Mouse (Mus musculus): Measurements from ENCODE around the gene Gsdme. TPM values are rescaled to one million over a fixed set of nuclear protein-coding genes. Genes with fewer than 3 reads are reported as not detected.

The Gsdme gene
- polyA plus RNA-seq, 1 experiment from 2014 or later = 32.4 TPM

- Histone ChIP-seq H3K27me3 (ENCODE audit: control insufficient read depth, insufficient read depth, low read length) (no peaks in the 10 kb centered on the region), H3K36me3 (ENCODE audit: control insufficient read depth, insufficient read depth, low read length) (no peaks in the 10 kb centered on the region), H3K9me3 (replicated peaks; ENCODE audit: control insufficient read depth, low read length) (no peaks in the 10 kb centered on the region), H3K9ac (ENCODE audit: low read depth, low read length) (no peak overlapping the region), H3K4me3 (ENCODE audit: low read depth, low read length) (no peak overlapping the region), H3K4me2 (no peak overlapping the region), H3K27ac (ENCODE audit: low read depth, low read length) (no peak overlapping the region), H3K4me1 (ENCODE audit: control insufficient read depth, insufficient read depth, low read length) (peaks cover 7% of the 10 kb centered on the region; the same call in 1 of the 2 replicates)
- WGBS (ENCODE audit: insufficient replicate concordance) = 74% methylated on average over 10 of the region's 10 CpGs
- no peak for ATAC-seq (replicated peaks; ENCODE audit: insufficient number of reproducible peaks, low FRiP score, low TSS enrichment)
These were observed 31.5 kb upstream of the Gsdme start for GRCm38 (mm10) chr6:50295136-50295535.

GRCm38 (mm10) chr6:50294128-50294527, 30.5 kb upstream of the Gsdme start:
- no peak for ATAC-seq (replicated peaks; ENCODE audit: insufficient number of reproducible peaks, low FRiP score, low TSS enrichment)
- H3K9ac ChIP-seq (ENCODE audit: low read depth, low read length) = no peak overlapping the region
- H3K27me3 ChIP-seq (ENCODE audit: control insufficient read depth, insufficient read depth, low read length) = no peaks in the 10 kb centered on the region
- no peak overlapping the region for H3K27ac ChIP-seq (ENCODE audit: low read depth, low read length)
- H3K4me1 ChIP-seq (ENCODE audit: control insufficient read depth, insufficient read depth, low read length) = peaks cover 7% of the 10 kb centered on the region; the same call in 1 of the 2 replicates
- no peaks in the 10 kb centered on the region for H3K9me3 ChIP-seq (replicated peaks; ENCODE audit: control insufficient read depth, low read length)
- no peak overlapping the region for H3K4me3 ChIP-seq (ENCODE audit: low read depth, low read length)
- H3K4me2 ChIP-seq = no peak overlapping the region
- 38% methylated on average over 1 of the region's 1 CpGs for WGBS (ENCODE audit: insufficient replicate concordance)
- no peaks in the 10 kb centered on the region for H3K36me3 ChIP-seq (ENCODE audit: control insufficient read depth, insufficient read depth, low read length)

GRCm38 (mm10) chr6:50291650-50292049, 28.0 kb upstream of the Gsdme start:
- no peak for ATAC-seq (replicated peaks; ENCODE audit: insufficient number of reproducible peaks, low FRiP score, low TSS enrichment)
- peaks cover 7% of the 10 kb centered on the region; the same call in 1 of the 2 replicates for H3K4me1 ChIP-seq (ENCODE audit: control insufficient read depth, insufficient read depth, low read length)
- no peaks in the 10 kb centered on the region for H3K36me3 ChIP-seq (ENCODE audit: control insufficient read depth, insufficient read depth, low read length)
- no peaks in the 10 kb centered on the region for H3K27me3 ChIP-seq (ENCODE audit: control insufficient read depth, insufficient read depth, low read length)
- 59% methylated on average over 4 of the region's 4 CpGs for WGBS (ENCODE audit: insufficient replicate concordance)
- no peak overlapping the region for H3K4me3 ChIP-seq (ENCODE audit: low read depth, low read length)
- no peak overlapping the region for H3K9ac ChIP-seq (ENCODE audit: low read depth, low read length)
- H3K9me3 ChIP-seq (replicated peaks; ENCODE audit: control insufficient read depth, low read length) = no peaks in the 10 kb centered on the region
- no peak overlapping the region for H3K4me2 ChIP-seq
- H3K27ac ChIP-seq (ENCODE audit: low read depth, low read length) = no peak overlapping the region

- H3K27ac ChIP-seq (ENCODE audit: low read depth, low read length) = no peak overlapping the region
- no peak overlapping the region for H3K9ac ChIP-seq (ENCODE audit: low read depth, low read length)
- ATAC-seq (replicated peaks; ENCODE audit: insufficient number of reproducible peaks, low FRiP score, low TSS enrichment) = no peak
- no peaks in the 10 kb centered on the region for H3K4me1 ChIP-seq (ENCODE audit: control insufficient read depth, insufficient read depth, low read length)
- no peaks in the 10 kb centered on the region for H3K36me3 ChIP-seq (ENCODE audit: control insufficient read depth, insufficient read depth, low read length)
- no peak overlapping the region for H3K4me3 ChIP-seq (ENCODE audit: low read depth, low read length)
- H3K9me3 ChIP-seq (replicated peaks; ENCODE audit: control insufficient read depth, low read length) = no peaks in the 10 kb centered on the region
- no peak overlapping the region for H3K4me2 ChIP-seq
- H3K27me3 ChIP-seq (ENCODE audit: control insufficient read depth, insufficient read depth, low read length) = no peaks in the 10 kb centered on the region
- WGBS (ENCODE audit: insufficient replicate concordance) = 93% methylated on average over 3 of the region's 3 CpGs
These were observed 23.2 kb upstream of the Gsdme start for GRCm38 (mm10) chr6:50286881-50287280.

GRCm38 (mm10) chr6:50279642-50280041, 16.0 kb upstream of the Gsdme start:
- no peak for ATAC-seq (replicated peaks; ENCODE audit: insufficient number of reproducible peaks, low FRiP score, low TSS enrichment)
- Histone ChIP-seq H3K9me3 (replicated peaks; ENCODE audit: control insufficient read depth, low read length) (no peaks in the 10 kb centered on the region), H3K27me3 (ENCODE audit: control insufficient read depth, insufficient read depth, low read length) (no peaks in the 10 kb centered on the region), H3K4me1 (ENCODE audit: control insufficient read depth, insufficient read depth, low read length) (no peaks in the 10 kb centered on the region), H3K27ac (ENCODE audit: low read depth, low read length) (no peak overlapping the region), H3K4me3 (ENCODE audit: low read depth, low read length) (no peak overlapping the region), H3K36me3 (ENCODE audit: control insufficient read depth, insufficient read depth, low read length) (no peaks in the 10 kb centered on the region), H3K9ac (ENCODE audit: low read depth, low read length) (no peak overlapping the region), H3K4me2 (no peak overlapping the region)
- WGBS (ENCODE audit: insufficient replicate concordance) = 86% methylated on average over 7 of the region's 7 CpGs

GRCm38 (mm10) chr6:50273947-50274346, 10.3 kb upstream of the Gsdme start:
- Histone ChIP-seq H3K9me3 (replicated peaks; ENCODE audit: control insufficient read depth, low read length) (no peaks in the 10 kb centered on the region), H3K27me3 (ENCODE audit: control insufficient read depth, insufficient read depth, low read length) (no peaks in the 10 kb centered on the region), H3K9ac (ENCODE audit: low read depth, low read length) (no peak overlapping the region), H3K4me2 (no peak overlapping the region), H3K4me1 (ENCODE audit: control insufficient read depth, insufficient read depth, low read length) (no peaks in the 10 kb centered on the region), H3K27ac (ENCODE audit: low read depth, low read length) (no peak overlapping the region), H3K36me3 (ENCODE audit: control insufficient read depth, insufficient read depth, low read length) (no peaks in the 10 kb centered on the region), H3K4me3 (ENCODE audit: low read depth, low read length) (no peak overlapping the region)
- WGBS (ENCODE audit: insufficient replicate concordance) = 72% methylated on average over 4 of the region's 4 CpGs
- no peak for ATAC-seq (replicated peaks; ENCODE audit: insufficient number of reproducible peaks, low FRiP score, low TSS enrichment)

GRCm38 (mm10) chr6:50273416-50273815, 9.8 kb upstream of the Gsdme start:
- Histone ChIP-seq H3K36me3 (ENCODE audit: control insufficient read depth, insufficient read depth, low read length) (no peaks in the 10 kb centered on the region), H3K4me3 (ENCODE audit: low read depth, low read length) (no peak overlapping the region), H3K4me2 (no peak overlapping the region), H3K27ac (ENCODE audit: low read depth, low read length) (no peak overlapping the region), H3K4me1 (ENCODE audit: control insufficient read depth, insufficient read depth, low read length) (no peaks in the 10 kb centered on the region), H3K27me3 (ENCODE audit: control insufficient read depth, insufficient read depth, low read length) (no peaks in the 10 kb centered on the region), H3K9ac (ENCODE audit: low read depth, low read length) (no peak overlapping the region), H3K9me3 (replicated peaks; ENCODE audit: control insufficient read depth, low read length) (no peaks in the 10 kb centered on the region)
- no peak for ATAC-seq (replicated peaks; ENCODE audit: insufficient number of reproducible peaks, low FRiP score, low TSS enrichment)
- WGBS (ENCODE audit: insufficient replicate concordance) = 66% methylated on average over 1 of the region's 1 CpGs

- H3K4me3 ChIP-seq (ENCODE audit: low read depth, low read length) = peak overlapping the region; percentile 56
- no peak overlapping the region for H3K27ac ChIP-seq (ENCODE audit: low read depth, low read length)
- no peaks in the 10 kb centered on the region for H3K9me3 ChIP-seq (replicated peaks; ENCODE audit: control insufficient read depth, low read length)
- H3K4me1 ChIP-seq (ENCODE audit: control insufficient read depth, insufficient read depth, low read length) = peaks cover 7% of the 10 kb centered on the region
- ATAC-seq (replicated peaks; ENCODE audit: insufficient number of reproducible peaks, low FRiP score, low TSS enrichment) = no peak; the same call in 1 of the 2 replicates
- peak overlapping the region; percentile 68 for H3K4me2 ChIP-seq
- no peaks in the 10 kb centered on the region for H3K36me3 ChIP-seq (ENCODE audit: control insufficient read depth, insufficient read depth, low read length)
- WGBS (ENCODE audit: insufficient replicate concordance) = 24% methylated on average over 7 of the region's 7 CpGs
- H3K27me3 ChIP-seq (ENCODE audit: control insufficient read depth, insufficient read depth, low read length) = no peaks in the 10 kb centered on the region
- H3K9ac ChIP-seq (ENCODE audit: low read depth, low read length) = peak overlapping the region; percentile 68; the same call in 1 of the 2 replicates
These were observed 1.4 kb downstream of the Gsdme start for GRCm38 (mm10) chr6:50262310-50262709.

- Histone ChIP-seq H3K27me3 (ENCODE audit: control insufficient read depth, insufficient read depth, low read length) (no peaks in the 10 kb centered on the region), H3K9ac (ENCODE audit: low read depth, low read length) (peak overlapping the region; percentile 68), H3K36me3 (ENCODE audit: control insufficient read depth, insufficient read depth, low read length) (no peaks in the 10 kb centered on the region), H3K4me2 (peak overlapping the region; percentile 68), H3K4me1 (ENCODE audit: control insufficient read depth, insufficient read depth, low read length) (peaks cover 7% of the 10 kb centered on the region), H3K4me3 (ENCODE audit: low read depth, low read length) (peak overlapping the region; percentile 56), H3K9me3 (replicated peaks; ENCODE audit: control insufficient read depth, low read length) (no peaks in the 10 kb centered on the region), H3K27ac (ENCODE audit: low read depth, low read length) (no peak overlapping the region)
- 0% methylated on average over 6 of the region's 6 CpGs for WGBS (ENCODE audit: insufficient replicate concordance)
- ATAC-seq (replicated peaks; ENCODE audit: insufficient number of reproducible peaks, low FRiP score, low TSS enrichment) = no peak
These were observed 1.8 kb downstream of the Gsdme start for GRCm38 (mm10) chr6:50261922-50262261.
